Mouse (Mus musculus): ENCODE measurements around the gene 2010109A12Rik. TPM values are rescaled to one million over a fixed set of nuclear protein-coding genes. Genes with fewer than 3 reads are reported as not detected.

The 2010109A12Rik gene
- polyA plus RNA-seq (2012; rRNA removed) (0.37 and 0.47 TPM in 2 replicates), polyA plus RNA-seq (2014; fragmentation: Nextera tagmentation; extraction: Ambion mirVana) (0.97 and 1.0 TPM in 2 replicates)

- Histone ChIP-seq H3K9ac (ENCODE audit: low read depth, low read length, severe bottlenecking) (peak within 1 kb of the TSS; percentile 95), H3K36me3 (ENCODE audit: control insufficient read depth, insufficient read depth, low read length) (peaks cover 8% of the 10 kb centered on the region), H3K9me3 (ENCODE audit: control insufficient read depth, low read length) (no peaks in the 10 kb centered on the region), H3K27ac (replicated peaks; ENCODE audit: low read depth, low read length) (peak within 1 kb of the TSS; percentile 93), H3K27me3 (ENCODE audit: control insufficient read depth, insufficient read depth, low read length) (no peaks in the 10 kb centered on the region), H3K4me1 (ENCODE audit: control insufficient read depth, insufficient read depth, low read length) (peaks cover 16% of the 10 kb centered on the region), H3K4me2 (replicated peaks; ENCODE audit: low read depth, low read length, severe bottlenecking) (peak within 1 kb of the TSS; percentile 64), H3K4me3 (replicated peaks; ENCODE audit: low read length) (peak within 1 kb of the TSS; percentile 85)
- ATAC-seq (ENCODE audit: low FRiP score, low read depth) (peak; percentile 97), DNase-seq (ENCODE audit: low spot score) (peak; percentile 96)
- TF ChIP-seq POLR2A (IDR thresholded peaks at IDR 0.05; ENCODE audit: borderline replicate concordance, extremely low read depth, insufficient read depth, insufficient read length): peak; percentile 68; the same call in 1 of the 2 replicates
- WGBS: 1% methylated on average over 75 of the region's 79 CpGs
Observed at GRCm38 (mm10) chr5:93206109-93207005, at the start of gene 2010109A12Rik, which contains the start of gene Ccni. Gene 2010109A12Rik (plus strand): TSS chr5:93206518. Gene Ccni (minus strand): TSS chr5:93206495.

GRCm38 (mm10) chr5:93163541-93163940 lies 42.8 kb upstream of the 2010109A12Rik start:
- no peaks in the 10 kb centered on the region for H3K4me1 ChIP-seq (ENCODE audit: control insufficient read depth, insufficient read depth, low read length)
- ATAC-seq (ENCODE audit: low FRiP score, low read depth) (no peak), DNase-seq (ENCODE audit: low spot score) (peak; percentile 72)
- H3K27me3 ChIP-seq (ENCODE audit: control insufficient read depth, insufficient read depth, low read length): no peaks in the 10 kb centered on the region
- no peak overlapping the region for H3K27ac ChIP-seq (replicated peaks; ENCODE audit: low read depth, low read length)
- H3K9me3 ChIP-seq (ENCODE audit: control insufficient read depth, low read length): no peaks in the 10 kb centered on the region
- H3K4me2 ChIP-seq (replicated peaks; ENCODE audit: low read depth, low read length, severe bottlenecking): no peak overlapping the region
- peaks cover 86% of the 10 kb centered on the region for H3K36me3 ChIP-seq (ENCODE audit: control insufficient read depth, insufficient read depth, low read length)
- no peak overlapping the region for H3K4me3 ChIP-seq (replicated peaks; ENCODE audit: low read length)
- no peak overlapping the region for H3K9ac ChIP-seq (ENCODE audit: low read depth, low read length, severe bottlenecking)
- WGBS: 91% methylated on average over 3 of the region's 3 CpGs
- TF ChIP-seq POLR2A (IDR thresholded peaks at IDR 0.05; ENCODE audit: borderline replicate concordance, extremely low read depth, insufficient read depth, insufficient read length): no peak

GRCm38 (mm10) chr5:93167919-93168516 lies 38.3 kb upstream of the 2010109A12Rik start:
- no peak overlapping the region for H3K9ac ChIP-seq (ENCODE audit: low read depth, low read length, severe bottlenecking)
- ATAC-seq (ENCODE audit: low FRiP score, low read depth) (no peak), DNase-seq (ENCODE audit: low spot score) (no peak)
- H3K4me2 ChIP-seq (replicated peaks; ENCODE audit: low read depth, low read length, severe bottlenecking): no peak overlapping the region
- peaks cover 84% of the 10 kb centered on the region for H3K36me3 ChIP-seq (ENCODE audit: control insufficient read depth, insufficient read depth, low read length)
- no peak overlapping the region for H3K27ac ChIP-seq (replicated peaks; ENCODE audit: low read depth, low read length)
- no peak for TF ChIP-seq POLR2A (IDR thresholded peaks at IDR 0.05; ENCODE audit: borderline replicate concordance, extremely low read depth, insufficient read depth, insufficient read length)
- WGBS: 88% methylated on average over 11 of the region's 11 CpGs
- H3K27me3 ChIP-seq (ENCODE audit: control insufficient read depth, insufficient read depth, low read length): no peaks in the 10 kb centered on the region
- no peaks in the 10 kb centered on the region for H3K9me3 ChIP-seq (ENCODE audit: control insufficient read depth, low read length)
- no peaks in the 10 kb centered on the region for H3K4me1 ChIP-seq (ENCODE audit: control insufficient read depth, insufficient read depth, low read length)
- H3K4me3 ChIP-seq (replicated peaks; ENCODE audit: low read length): no peak overlapping the region

- ATAC-seq (ENCODE audit: low FRiP score, low read depth): no peak
- no peak overlapping the region for H3K4me3 ChIP-seq (replicated peaks; ENCODE audit: low read length)
- H3K9ac ChIP-seq (ENCODE audit: low read depth, low read length, severe bottlenecking): no peak overlapping the region
- no peak overlapping the region for H3K27ac ChIP-seq (replicated peaks; ENCODE audit: low read depth, low read length)
- no peak overlapping the region for H3K4me2 ChIP-seq (replicated peaks; ENCODE audit: low read depth, low read length, severe bottlenecking)
- WGBS: 50% methylated on average over 6 of the region's 6 CpGs
- H3K36me3 ChIP-seq (ENCODE audit: control insufficient read depth, insufficient read depth, low read length): peaks cover 85% of the 10 kb centered on the region
- DNase-seq (ENCODE audit: low spot score): peak; percentile 31
- no peak for TF ChIP-seq POLR2A (IDR thresholded peaks at IDR 0.05; ENCODE audit: borderline replicate concordance, extremely low read depth, insufficient read depth, insufficient read length)
- H3K27me3 ChIP-seq (ENCODE audit: control insufficient read depth, insufficient read depth, low read length): no peaks in the 10 kb centered on the region
- no peaks in the 10 kb centered on the region for H3K4me1 ChIP-seq (ENCODE audit: control insufficient read depth, insufficient read depth, low read length)
- no peaks in the 10 kb centered on the region for H3K9me3 ChIP-seq (ENCODE audit: control insufficient read depth, low read length)
Observed at GRCm38 (mm10) chr5:93168654-93169053, 37.7 kb upstream of the 2010109A12Rik start.

GRCm38 (mm10) chr5:93171420-93171819 lies 34.9 kb upstream of the 2010109A12Rik start:
- no peak for TF ChIP-seq POLR2A (IDR thresholded peaks at IDR 0.05; ENCODE audit: borderline replicate concordance, extremely low read depth, insufficient read depth, insufficient read length)
- no peak for ATAC-seq (ENCODE audit: low FRiP score, low read depth)
- H3K36me3 ChIP-seq (ENCODE audit: control insufficient read depth, insufficient read depth, low read length): peaks cover 82% of the 10 kb centered on the region

More at GRCm38 (mm10) chr5:93171420-93171819, 34.9 kb upstream of the 2010109A12Rik start:
- no peak overlapping the region for H3K4me3 ChIP-seq (replicated peaks; ENCODE audit: low read length)
- DNase-seq (ENCODE audit: low spot score): no peak
- 97% methylated on average over 15 of the region's 15 CpGs for WGBS
- no peaks in the 10 kb centered on the region for H3K4me1 ChIP-seq (ENCODE audit: control insufficient read depth, insufficient read depth, low read length)
- H3K9ac ChIP-seq (ENCODE audit: low read depth, low read length, severe bottlenecking): no peak overlapping the region
- H3K27ac ChIP-seq (replicated peaks; ENCODE audit: low read depth, low read length): no peak overlapping the region
- H3K9me3 ChIP-seq (ENCODE audit: control insufficient read depth, low read length): no peaks in the 10 kb centered on the region
- H3K4me2 ChIP-seq (replicated peaks; ENCODE audit: low read depth, low read length, severe bottlenecking): no peak overlapping the region
- no peaks in the 10 kb centered on the region for H3K27me3 ChIP-seq (ENCODE audit: control insufficient read depth, insufficient read depth, low read length)
